Mouse (Mus musculus): Measurements from ENCODE around the gene 3110009E18Rik. TPM values are rescaled to one million over a fixed set of nuclear protein-coding genes. Genes with fewer than 3 reads are reported as not detected.

Gene 3110009E18Rik
- polyA plus RNA-seq, 1 experiment from 2014 or later = 22.2 TPM

GRCm38 (mm10) chr1:120125471-120125870, 4.5 kb downstream of the 3110009E18Rik start:
- H3K4me1 ChIP-seq (ENCODE audit: control insufficient read depth, insufficient read depth, low read length) = 0 out of 2 replicates have a peak, but pooled peaks cover 3% of the 10 kb centered on the region
- no peak overlapping the region for H3K9ac ChIP-seq (ENCODE audit: low read depth, low read length)
- H3K27ac ChIP-seq (ENCODE audit: low read depth, low read length) = no peak overlapping the region
- no peak overlapping the region for H3K4me3 ChIP-seq (ENCODE audit: low read length)
- H3K27me3 ChIP-seq (ENCODE audit: control insufficient read depth, insufficient read depth, low read length) = no peaks in the 10 kb centered on the region
- no peak for ATAC-seq (ENCODE audit: low FRiP score, low TSS enrichment)
- no peaks in the 10 kb centered on the region for H3K36me3 ChIP-seq (ENCODE audit: control insufficient read depth, insufficient read depth, low read length)
- WGBS = 69% methylated on average over 6 of the region's 6 CpGs
- no peaks in the 10 kb centered on the region for H3K9me3 ChIP-seq (ENCODE audit: control insufficient read depth, low read length)
- no peak overlapping the region for H3K4me2 ChIP-seq (replicated peaks; ENCODE audit: low read depth, low read length)

GRCm38 (mm10) chr1:120126318-120126717, 5.3 kb downstream of the 3110009E18Rik start:
- 76% methylated on average over 9 of the region's 9 CpGs for WGBS
- 0 out of 2 replicates have a peak, but pooled peaks cover 3% of the 10 kb centered on the region for H3K4me1 ChIP-seq (ENCODE audit: control insufficient read depth, insufficient read depth, low read length)
- H3K27ac ChIP-seq (ENCODE audit: low read depth, low read length) = no peak overlapping the region
- no peak overlapping the region for H3K4me2 ChIP-seq (replicated peaks; ENCODE audit: low read depth, low read length)
- ATAC-seq (ENCODE audit: low FRiP score, low TSS enrichment) = no peak
- H3K9me3 ChIP-seq (ENCODE audit: control insufficient read depth, low read length) = no peaks in the 10 kb centered on the region
- no peaks in the 10 kb centered on the region for H3K27me3 ChIP-seq (ENCODE audit: control insufficient read depth, insufficient read depth, low read length)
- H3K9ac ChIP-seq (ENCODE audit: low read depth, low read length) = no peak overlapping the region
- H3K4me3 ChIP-seq (ENCODE audit: low read length) = no peak overlapping the region
- H3K36me3 ChIP-seq (ENCODE audit: control insufficient read depth, insufficient read depth, low read length) = no peaks in the 10 kb centered on the region

GRCm38 (mm10) chr1:120132376-120132775, 11.4 kb downstream of the 3110009E18Rik start:
- Histone ChIP-seq H3K9me3 (ENCODE audit: control insufficient read depth, low read length) (no peaks in the 10 kb centered on the region), H3K4me1 (ENCODE audit: control insufficient read depth, insufficient read depth, low read length) (no peaks in the 10 kb centered on the region), H3K27me3 (ENCODE audit: control insufficient read depth, insufficient read depth, low read length) (no peaks in the 10 kb centered on the region), H3K9ac (ENCODE audit: low read depth, low read length) (no peak overlapping the region), H3K4me2 (replicated peaks; ENCODE audit: low read depth, low read length) (no peak overlapping the region), H3K27ac (ENCODE audit: low read depth, low read length) (no peak overlapping the region), H3K36me3 (ENCODE audit: control insufficient read depth, insufficient read depth, low read length) (no peaks in the 10 kb centered on the region), H3K4me3 (ENCODE audit: low read length) (no peak overlapping the region)
- WGBS = 84% methylated on average over 1 of the region's 1 CpGs
- no peak for ATAC-seq (ENCODE audit: low FRiP score, low TSS enrichment)

- Histone ChIP-seq H3K9ac (ENCODE audit: low read depth, low read length) (no peak overlapping the region), H3K27ac (ENCODE audit: low read depth, low read length) (no peak overlapping the region), H3K9me3 (ENCODE audit: control insufficient read depth, low read length) (no peaks in the 10 kb centered on the region), H3K4me1 (ENCODE audit: control insufficient read depth, insufficient read depth, low read length) (no peaks in the 10 kb centered on the region), H3K4me2 (replicated peaks; ENCODE audit: low read depth, low read length) (no peak overlapping the region), H3K36me3 (ENCODE audit: control insufficient read depth, insufficient read depth, low read length) (no peaks in the 10 kb centered on the region), H3K4me3 (ENCODE audit: low read length) (no peak overlapping the region), H3K27me3 (ENCODE audit: control insufficient read depth, insufficient read depth, low read length) (no peaks in the 10 kb centered on the region)
- ATAC-seq (ENCODE audit: low FRiP score, low TSS enrichment) = no peak
- 74% methylated on average over 7 of the region's 7 CpGs for WGBS
Measured at GRCm38 (mm10) chr1:120135934-120136786, 15.2 kb downstream of the 3110009E18Rik start.

- ATAC-seq (ENCODE audit: low FRiP score, low TSS enrichment) = no peak
- H3K4me3 ChIP-seq (ENCODE audit: low read length) = no peak overlapping the region
- no peaks in the 10 kb centered on the region for H3K9me3 ChIP-seq (ENCODE audit: control insufficient read depth, low read length)
- no peak overlapping the region for H3K4me2 ChIP-seq (replicated peaks; ENCODE audit: low read depth, low read length)
- no peaks in the 10 kb centered on the region for H3K4me1 ChIP-seq (ENCODE audit: control insufficient read depth, insufficient read depth, low read length)
- no peak overlapping the region for H3K27ac ChIP-seq (ENCODE audit: low read depth, low read length)
- 54% methylated on average over 7 of the region's 7 CpGs for WGBS
- no peaks in the 10 kb centered on the region for H3K36me3 ChIP-seq (ENCODE audit: control insufficient read depth, insufficient read depth, low read length)
- no peak overlapping the region for H3K9ac ChIP-seq (ENCODE audit: low read depth, low read length)
- H3K27me3 ChIP-seq (ENCODE audit: control insufficient read depth, insufficient read depth, low read length) = no peaks in the 10 kb centered on the region
Measured at GRCm38 (mm10) chr1:120138923-120139540, 18.0 kb downstream of the 3110009E18Rik start.

GRCm38 (mm10) chr1:120140144-120140693, 19.2 kb downstream of the 3110009E18Rik start:
- 83% methylated on average over 9 of the region's 9 CpGs for WGBS

GRCm38 (mm10) chr1:120142551-120142950, 21.6 kb downstream of the 3110009E18Rik start:
- Histone ChIP-seq H3K4me2 (replicated peaks; ENCODE audit: low read depth, low read length) (no peak overlapping the region), H3K4me1 (ENCODE audit: control insufficient read depth, insufficient read depth, low read length) (no peaks in the 10 kb centered on the region), H3K36me3 (ENCODE audit: control insufficient read depth, insufficient read depth, low read length) (no peaks in the 10 kb centered on the region), H3K9me3 (ENCODE audit: control insufficient read depth, low read length) (no peaks in the 10 kb centered on the region), H3K9ac (ENCODE audit: low read depth, low read length) (no peak overlapping the region), H3K27ac (ENCODE audit: low read depth, low read length) (no peak overlapping the region), H3K4me3 (ENCODE audit: low read length) (no peak overlapping the region), H3K27me3 (ENCODE audit: control insufficient read depth, insufficient read depth, low read length) (no peaks in the 10 kb centered on the region)
- WGBS = 85% methylated on average over 5 of the region's 5 CpGs
- no peak for ATAC-seq (ENCODE audit: low FRiP score, low TSS enrichment)

More at GRCm38 (mm10) chr1:120140144-120140693, 19.2 kb downstream of the 3110009E18Rik start:
- Histone ChIP-seq H3K4me3 (ENCODE audit: low read length) (no peak overlapping the region), H3K4me2 (replicated peaks; ENCODE audit: low read depth, low read length) (no peak overlapping the region), H3K36me3 (ENCODE audit: control insufficient read depth, insufficient read depth, low read length) (no peaks in the 10 kb centered on the region), H3K27me3 (ENCODE audit: control insufficient read depth, insufficient read depth, low read length) (no peaks in the 10 kb centered on the region), H3K9ac (ENCODE audit: low read depth, low read length) (no peak overlapping the region), H3K27ac (ENCODE audit: low read depth, low read length) (no peak overlapping the region), H3K9me3 (ENCODE audit: control insufficient read depth, low read length) (no peaks in the 10 kb centered on the region), H3K4me1 (ENCODE audit: control insufficient read depth, insufficient read depth, low read length) (no peaks in the 10 kb centered on the region)
- no peak for ATAC-seq (ENCODE audit: low FRiP score, low TSS enrichment)

- Histone ChIP-seq H3K36me3 (ENCODE audit: control insufficient read depth, insufficient read depth, low read length) (no peaks in the 10 kb centered on the region), H3K27me3 (ENCODE audit: control insufficient read depth, insufficient read depth, low read length) (no peaks in the 10 kb centered on the region), H3K4me2 (replicated peaks; ENCODE audit: low read depth, low read length) (no peak overlapping the region), H3K9me3 (ENCODE audit: control insufficient read depth, low read length) (no peaks in the 10 kb centered on the region), H3K27ac (ENCODE audit: low read depth, low read length) (no peak overlapping the region), H3K4me1 (ENCODE audit: control insufficient read depth, insufficient read depth, low read length) (no peaks in the 10 kb centered on the region), H3K4me3 (ENCODE audit: low read length) (no peak overlapping the region), H3K9ac (ENCODE audit: low read depth, low read length) (no peak overlapping the region)
- ATAC-seq (ENCODE audit: low FRiP score, low TSS enrichment) = no peak
- 85% methylated on average over 8 of the region's 8 CpGs for WGBS
Measured at GRCm38 (mm10) chr1:120145527-120146216, 24.7 kb downstream of the 3110009E18Rik start.

Measured in kidney, embryonic 14.5 days (tissue).